Mouse (Mus musculus): Measurements from ENCODE around the gene Zbtb16.

DNA sequence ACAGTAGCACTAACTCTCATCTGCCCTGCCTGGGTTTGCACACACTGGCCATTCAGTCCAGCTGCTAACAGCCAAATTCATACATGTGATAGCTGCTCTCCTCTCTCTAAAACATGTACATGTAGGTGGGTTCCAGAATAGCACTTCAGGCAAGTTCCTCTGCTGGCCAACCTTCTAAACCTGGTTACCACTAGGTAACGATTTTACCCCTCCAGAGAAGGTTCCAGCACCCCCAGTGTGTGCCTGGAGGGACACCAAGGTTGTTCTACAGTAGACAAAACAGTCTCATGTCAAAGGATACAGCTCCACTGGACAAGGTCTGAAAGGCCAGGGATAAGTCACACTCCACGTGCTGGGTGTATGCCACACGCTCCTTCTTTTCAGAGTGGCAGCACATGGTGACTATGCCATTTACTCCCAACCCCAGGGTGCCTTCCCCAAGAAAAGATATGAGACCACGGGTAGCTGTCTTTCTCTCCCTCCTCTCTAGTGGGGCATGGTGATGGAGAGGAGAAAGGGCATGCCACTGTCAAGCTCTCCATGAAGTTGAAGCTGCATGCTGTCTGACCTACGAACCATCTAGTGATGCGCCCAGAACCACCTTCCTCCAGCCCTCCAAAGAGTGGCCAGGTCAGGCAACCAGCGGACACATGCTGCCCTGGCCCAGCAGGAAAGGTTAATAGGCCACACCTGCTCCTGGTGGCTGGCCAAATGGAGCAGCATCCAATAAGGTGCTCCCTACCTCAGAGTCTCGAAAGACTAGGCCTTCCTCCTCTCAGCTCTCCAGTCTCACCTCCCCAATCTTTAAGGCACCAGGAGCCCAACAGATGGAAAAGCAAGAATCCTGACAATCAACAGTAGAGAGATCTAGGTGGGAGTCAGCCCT, 104.1 kb downstream of the Zbtb16 start:
- TF ChIP-seq TAL1 (IDR thresholded peaks at IDR 0.05; ENCODE audit: low read length) (no peak), GATA1 (IDR thresholded peaks at IDR 0.05; ENCODE audit: low read length) (no peak)
